Mouse (Mus musculus) bone marrow, adult 2 months (tissue): ENCODE measurements around the gene Cul4a.

Source experiments
- CTCF ChIP-seq: fragments of 200-500 bp; IDR thresholded peaks from 2 replicates; pipeline ENCODE4 v1.5.1; 2011; ENCODE audit warnings: low read length, control low read depth; ENCODE audit not compliant: control insufficient read depth, insufficient read depth
- POLR2A ChIP-seq: fragments of 200-500 bp; IDR thresholded peaks from 2 replicates; pipeline ENCODE4 v1.6.1; 2011; ENCODE audit warnings: low read depth, mild to moderate bottlenecking, control low read depth, low read length, borderline replicate concordance; ENCODE audit not compliant: control insufficient read depth

GRCm38 (mm10) chr8:13156327-13157097 is 51.1 kb downstream of the Cul4a start:
- TF ChIP-seq POLR2A, result no peak
- TF ChIP-seq CTCF, result no peak
